Comparison of ENCODE assay signal across 8 mouse cellular contexts in genomic region chr14:72711130-72711529, GRCm38 (mm10). TPM values are rescaled to one million over a fixed set of nuclear protein-coding genes. Genes with fewer than 3 reads are reported as not detected.
A peak's percentile ranks its signal among the peaks of the same experiment; 100 is the strongest.
DNase-seq lines count a peak whose midpoint lies in the region; ATAC-seq and TF ChIP-seq lines count a peak whose summit lies in the region.

No protein-coding gene starts in this region.

- H3K4me1 ChIP-seq in liver, embryonic 14.5 days (replicated peaks; ENCODE audit: control insufficient read depth in 2 of 2, insufficient read depth in 2 of 2, low read length in 1 of 2), result peaks cover 4 to 7% of the 10 kb centered on the region in 2 experiments; a peak in 2 of 4 replicates

- DNase-seq in gastrocnemius, adult 2 months, result no peak
- DNase-seq in gastrocnemius, postnatal 14 days, result no peak
- DNase-seq in retina, postnatal 1 day, result peak; percentile 3
- DNase-seq in retina, embryonic 14.5 days (ENCODE audit: low spot score), result no peak
- no peak for DNase-seq in liver, embryonic 14.5 days (ENCODE audit: low read depth in 3 of 3, low spot score in 3 of 3)
- no peak for DNase-seq in spleen, postnatal 10 days (ENCODE audit: low spot score in 2 of 2)
- no peak for DNase-seq in layer of hippocampus, postnatal 10 days (ENCODE audit: low spot score in 2 of 2)

- peak overlapping the region; percentile 90; the same call in 1 of the 2 replicates for H3K4me2 ChIP-seq in liver, embryonic 14.5 days (ENCODE audit: low read depth)

- ATAC-seq in liver, embryonic 14.5 days (ENCODE audit: insufficient read depth), result no peak
- no peak for ATAC-seq in activated CD4-positive, CD25-positive, alpha-beta regulatory T cell, adult 4 months

- intact Hi-C loops in gastrocnemius, adult 2 months (cut with DNase I), result no loop called here
- intact Hi-C loops in gastrocnemius, postnatal 14 days (cut with DNase I; ENCODE audit: low total_unique reads), result no loop called here

- TF ChIP-seq EP300 in liver, embryonic 14.5 days (IDR thresholded peaks at IDR 0.05; ENCODE audit: low read depth), result no peak

- no peak overlapping the region for H3K27ac ChIP-seq in gastrocnemius, adult 2 months
- no peak overlapping the region for H3K27ac ChIP-seq in liver, embryonic 14.5 days

- H3K9me3 ChIP-seq in liver, embryonic 14.5 days (ENCODE audit: control insufficient read depth, low read length), result no peaks in the 10 kb centered on the region

- H3K36me3 ChIP-seq in liver, embryonic 14.5 days (replicated peaks; ENCODE audit: control insufficient read depth, insufficient read depth, low read depth), result no peaks in the 10 kb centered on the region

- TF ChIP-seq CTCF in gastrocnemius, adult 2 months (IDR thresholded peaks at IDR 0.05), result no peak
- no peak for TF ChIP-seq CTCF in liver, embryonic 14.5 days (IDR thresholded peaks at IDR 0.05; ENCODE audit: low read depth)

- H3K9ac ChIP-seq in liver, embryonic 14.5 days (replicated peaks), result no peak overlapping the region

- peak overlapping the region; percentile 92 for H3K4me3 ChIP-seq in gastrocnemius, adult 2 months
- H3K4me3 ChIP-seq in liver, embryonic 14.5 days (ENCODE audit: insufficient read depth in 1 of 2, low read depth in 2 of 2, low read length in 2 of 2), result no peak overlapping the region

- peaks cover 14% of the 10 kb centered on the region for H3K27me3 ChIP-seq in liver, embryonic 14.5 days (ENCODE audit: control insufficient read depth, insufficient read depth, low read length)

- whole genome bisulfite sequencing in liver, embryonic 14.5 days (ENCODE audit: insufficient replicate concordance), result 45% methylated on average over 4 of the region's 4 CpGs

RNA-seq across cellular contexts. Expression of gene Fndc3a, which starts 1.3 kb away (rescaled TPM):
- total RNA-seq in gastrocnemius, adult 2 months (2021), result 1 to 10 TPM; 7.5 to 8.5 TPM
- total RNA-seq in gastrocnemius, postnatal 14 days (2021), result 1 to 10 TPM; 8.0 to 9.0 TPM
- polyA plus RNA-seq in liver, embryonic 14.5 days (2012; rRNA removed), result 4.5 and 5.5 TPM in 2 replicates
- 6.8 and 7.1 TPM in 2 replicates for polyA plus RNA-seq in liver, embryonic 14.5 days (2014; fragmentation: Nextera tagmentation; extraction: Ambion mirVana)
- polyA plus RNA-seq in activated CD4-positive, CD25-positive, alpha-beta regulatory T cell, adult 4 months (2017; shearing (Covaris generic)), result 10 to 100 TPM; 11.6 to 17.8 TPM
- total RNA-seq in layer of hippocampus, postnatal 10 days (2021), result 10 to 100 TPM; 45.8 to 46.0 TPM

Comparison
In these comparisons a context has a peak if more than half of its experiments do, and no peak if none do; other contexts are left out.
1. RNA of gene Fndc3a, which starts 1.3 kb away (total RNA-seq): 45.8 to 46.0 TPM in layer of hippocampus, postnatal 10 days; 8.0 to 9.0 TPM in gastrocnemius, postnatal 14 days and 7.5 to 8.5 TPM in gastrocnemius, adult 2 months; every median in the first group is over 4 times any median in the second.